Mouse (Mus musculus) embryonic stem cell, embryonic (primary cell): Measurements from ENCODE around the gene Bicral.

Experiments
- CTCF ChIA-PET, 4 experiments: fragments of 300-600 bp in 2 of 4; fragments of 350-600 bp in 2 of 4; sonication (Branson Sonifier 250); formaldehyde crosslinking; loops; one replicate each; lab custom pipeline; 2022; ENCODE audit warnings: inconsistent platforms in 2 of 4; lab: Charles Lee
- POLR2A ChIA-PET, 4 experiments: fragments of 300-600 bp in 2 of 4; fragments of 350-600 bp in 2 of 4; sonication (Branson Sonifier 250); formaldehyde crosslinking; loops; one replicate each; lab custom pipeline; 2022; ENCODE audit warnings: antibody characterized with exemption in 4 of 4, inconsistent platforms in 1 of 4; lab: Charles Lee

Gene Bicral

GRCm38 (mm10) chr17:46840304-46841010 is 17.8 kb downstream of the Bicral start:
- ChIA-PET CTCF (interaction anchor here in 2 of 4 experiments (0.6 to 0.9 kb wide), 6 partner anchors 12 to 674 kb away, joined by 3 to 5 read pairs (median 3); no protein-coding TSS in a partner anchor), POLR2A (interaction anchor here (0.6 to 29.3 kb wide), 44 partner anchors 5 to 667 kb away, joined by 3 to 674 read pairs (median 4); partner anchors contain the start of genes 2310039H08Rik (in 3 of the 4), Tbcc (in 3 of the 4), Bicral (in 2 of the 4) and Rpl7l1 (in 2 of the 4))

- CTCF ChIA-PET, result interaction anchor here in 1 of 4 experiments (0.5 kb wide), 1 partner anchor 326 kb away, joined by 4 read pairs; no protein-coding TSS in a partner anchor
These were observed 19.8 kb downstream of the Bicral start for GRCm38 (mm10) chr17:46838396-46838920.

GRCm38 (mm10) chr17:46837897-46838296 is 20.4 kb downstream of the Bicral start:
- POLR2A ChIA-PET, result interaction anchor here (0.5 to 29.3 kb wide), 28 partner anchors 8 to 157 kb away, joined by 3 to 674 read pairs (median 5); partner anchors contain the start of genes Bicral (in 2 of the 4), Tbcc (in 2 of the 4), 2310039H08Rik (in 1 of the 4) and Klhdc3 (in 1 of the 4)
- CTCF ChIA-PET, result no interaction called here

More at GRCm38 (mm10) chr17:46838396-46838920, 19.8 kb downstream of the Bicral start:
- POLR2A ChIA-PET, result interaction anchor here (0.6 to 29.3 kb wide), 31 partner anchors 7 to 900 kb away, joined by 3 to 674 read pairs (median 5); partner anchors contain the start of genes Rpl7l1 (in 2 of the 4), Tbcc (in 2 of the 4), 2310039H08Rik (in 1 of the 4) and Bicral (in 1 of the 4)

- ChIA-PET CTCF (no interaction called here), POLR2A (interaction anchor here in 3 of 4 experiments (0.5 to 29.3 kb wide), 11 partner anchors 7 to 359 kb away, joined by 3 to 674 read pairs (median 5); no protein-coding TSS in a partner anchor)
These were observed 23.1 kb downstream of the Bicral start for GRCm38 (mm10) chr17:46835093-46835715.

- POLR2A ChIA-PET, result interaction anchor here in 3 of 4 experiments (0.8 to 29.3 kb wide), 17 partner anchors 8 to 50 kb away, joined by 3 to 674 read pairs (median 4); partner anchors contain the start of gene Rpl7l1 (in 1 of the 3)
- CTCF ChIA-PET, result interaction anchor here in 2 of 4 experiments (0.5 to 1.0 kb wide), 3 partner anchors 16 to 275 kb away, joined by 3 to 11 read pairs (median 3); no protein-coding TSS in a partner anchor
These were observed 25.3 kb downstream of the Bicral start for GRCm38 (mm10) chr17:46832981-46833305.

GRCm38 (mm10) chr17:46832101-46832980 is 25.9 kb downstream of the Bicral start:
- CTCF ChIA-PET, result interaction anchor here in 3 of 4 experiments (0.5 to 0.8 kb wide), 4 partner anchors 16 to 799 kb away, joined by 3 to 10 read pairs (median 4); no protein-coding TSS in a partner anchor
- POLR2A ChIA-PET, result interaction anchor here in 3 of 4 experiments (0.5 to 29.3 kb wide), 24 partner anchors 9 to 50 kb away, joined by 3 to 674 read pairs (median 4); partner anchors contain the start of genes Bicral (in 1 of the 3) and Rpl7l1 (in 1 of the 3)

GRCm38 (mm10) chr17:46829856-46830535 is 28.3 kb downstream of the Bicral start:
- ChIA-PET POLR2A (interaction anchor here (0.6 to 29.3 kb wide), 12 partner anchors 9 to 841 kb away, joined by 3 to 674 read pairs (median 4); partner anchors contain the start of gene Tbcc (in 1 of the 4)), CTCF (interaction anchor here in 1 of 4 experiments (0.6 kb wide), 1 partner anchor 231 kb away, joined by 7 read pairs; no protein-coding TSS in a partner anchor)

- CTCF ChIA-PET, result interaction anchor here in 2 of 4 experiments (0.6 kb wide), 2 partner anchors 24 to 29 kb away, joined by 3 read pairs; partner anchors contain the start of gene Bicral (in 1 of the 2)
- POLR2A ChIA-PET, result interaction anchor here (0.5 to 29.3 kb wide), 13 partner anchors 10 to 27 kb away, joined by 3 to 674 read pairs (median 5); no protein-coding TSS in a partner anchor
These were observed 29.3 kb downstream of the Bicral start for GRCm38 (mm10) chr17:46828935-46829334.

GRCm38 (mm10) chr17:46823091-46823490 is 35.2 kb downstream of the Bicral start:
- CTCF ChIA-PET, result interaction anchor here in 3 of 4 experiments (0.7 to 1.5 kb wide), 6 partner anchors 16 to 536 kb away, joined by 3 to 18 read pairs (median 3); no protein-coding TSS in a partner anchor
- POLR2A ChIA-PET, result interaction anchor here (0.6 to 29.3 kb wide), 22 partner anchors 8 to 1254 kb away, joined by 3 to 674 read pairs (median 4); partner anchors contain the start of genes Bicral (in 1 of the 4), Rpl7l1 (in 1 of the 4) and Tbcc (in 1 of the 4)

- POLR2A ChIA-PET, result interaction anchor here (0.6 to 29.3 kb wide), 14 partner anchors 10 to 38 kb away, joined by 3 to 674 read pairs (median 3); partner anchors contain the start of gene Bicral (in 1 of the 4)
- CTCF ChIA-PET, result no interaction called here
These were observed 37.7 kb downstream of the Bicral start for GRCm38 (mm10) chr17:46820628-46821027.

- ChIA-PET POLR2A (interaction anchor here in 3 of 4 experiments (0.5 to 29.3 kb wide), 33 partner anchors 8 to 274 kb away, joined by 3 to 674 read pairs (median 4); partner anchors contain the start of genes Rpl7l1 (in 2 of the 3), Tbcc (in 2 of the 3), 2310039H08Rik (in 1 of the 3) and Bicral (in 1 of the 3)), CTCF (interaction anchor here in 1 of 4 experiments (0.6 to 1.3 kb wide), 2 partner anchors 16 to 222 kb away, joined by 3 read pairs; no protein-coding TSS in a partner anchor)
These were observed 40.5 kb downstream of the Bicral start for GRCm38 (mm10) chr17:46817734-46818158.

GRCm38 (mm10) chr17:46816306-46816705 is 42.0 kb downstream of the Bicral start:
- ChIA-PET CTCF (interaction anchor here in 3 of 4 experiments (0.6 to 1.5 kb wide), 10 partner anchors 10 to 60 kb away, joined by 3 to 4 read pairs (median 3); partner anchors contain the start of gene Rpl7l1 (in 2 of the 3)), POLR2A (interaction anchor here (0.6 to 29.3 kb wide), 43 partner anchors 9 to 541 kb away, joined by 3 to 674 read pairs (median 5); partner anchors contain the start of genes Rpl7l1 (in 4 of the 4), 2310039H08Rik (in 2 of the 4), Cnpy3 (in 2 of the 4) and Tbcc (in 2 of the 4))

- ChIA-PET POLR2A (interaction anchor here (0.5 to 29.3 kb wide), 48 partner anchors 8 to 1004 kb away, joined by 3 to 674 read pairs (median 4); partner anchors contain the start of genes 2310039H08Rik (in 3 of the 4), Tbcc (in 3 of the 4), Rpl7l1 (in 2 of the 4) and Ppp2r5d (in 1 of the 4)), CTCF (interaction anchor here in 3 of 4 experiments (0.6 to 1.1 kb wide), 6 partner anchors 9 to 833 kb away, joined by 3 to 13 read pairs (median 4); no protein-coding TSS in a partner anchor)
These were observed 43.8 kb downstream of the Bicral start for GRCm38 (mm10) chr17:46814497-46814896.

- ChIA-PET CTCF (interaction anchor here in 1 of 4 experiments (0.6 to 0.7 kb wide), 2 partner anchors 47 to 230 kb away, joined by 3 to 4 read pairs; no protein-coding TSS in a partner anchor), POLR2A (interaction anchor here (0.7 to 13.4 kb wide), 16 partner anchors 12 to 758 kb away, joined by 3 to 329 read pairs (median 12); partner anchors contain the start of genes 2310039H08Rik (in 1 of the 4) and Rpl7l1 (in 1 of the 4))
These were observed 44.6 kb downstream of the Bicral start for GRCm38 (mm10) chr17:46813637-46814036.
